Mouse (Mus musculus): ENCODE results near the gene Hbp1. TPM values are rescaled to one million over a fixed set of nuclear protein-coding genes. Genes with fewer than 3 reads are reported as not detected.
A peak's percentile ranks its signal among the peaks of the same experiment; 100 is the strongest.

The Hbp1 gene
- 111 and 112 TPM in 2 replicates for polyA plus RNA-seq (2014; fragmentation: Nextera tagmentation; extraction: Ambion mirVana)

DNA sequence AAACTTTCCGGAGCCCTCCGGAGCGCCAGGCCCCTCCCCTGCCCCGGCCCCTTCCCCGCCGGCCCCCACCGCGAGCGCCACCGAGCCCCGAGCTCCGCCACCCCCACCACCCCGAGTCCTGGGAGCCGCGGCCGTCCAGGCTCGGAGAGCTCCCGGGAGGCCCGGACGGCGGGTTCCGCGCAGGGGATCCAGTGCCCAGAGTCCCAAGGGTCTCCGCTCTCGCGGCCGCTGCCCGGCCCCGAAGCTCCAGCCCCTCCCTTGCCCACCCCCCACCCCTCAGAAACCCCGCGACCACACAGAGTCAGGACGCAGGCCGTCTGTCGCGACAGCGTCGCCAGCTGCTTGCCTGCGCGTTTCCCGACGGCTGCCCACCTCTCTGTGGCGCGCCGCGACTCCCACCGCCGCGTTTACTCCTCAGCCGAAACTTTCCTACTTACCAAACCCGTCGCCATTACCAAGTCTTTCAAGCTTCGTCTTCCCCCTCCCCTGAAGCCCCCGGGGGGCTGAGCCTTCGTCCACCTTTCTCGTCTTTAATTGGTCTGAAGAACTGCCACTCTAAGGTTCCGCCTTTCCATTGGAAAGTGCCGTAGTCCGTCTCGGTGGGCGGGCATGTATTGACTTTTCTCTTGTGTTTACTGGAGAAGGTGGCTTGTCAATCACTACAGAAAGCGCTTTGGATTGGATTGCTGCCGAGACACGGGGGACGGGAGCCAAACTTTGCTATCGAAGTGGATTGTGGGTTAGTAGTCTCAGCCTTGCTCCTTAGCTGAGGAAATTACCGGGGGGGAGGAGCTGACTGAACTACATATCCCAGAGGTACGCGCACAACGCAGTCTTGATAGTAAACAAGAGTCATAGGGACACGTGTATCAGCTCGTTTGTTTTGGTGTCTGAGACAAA is at the start of gene Hbp1:
Gene Hbp1, minus strand, starts transcription at position 777 of the 900 bp plus-strand sequence.
- Histone ChIP-seq H3K4me3 (ENCODE audit: low read depth, low read length) (peak within 1 kb of the TSS; percentile 80), H3K9me3 (ENCODE audit: control insufficient read depth, low read length) (no peaks in the 10 kb centered on the region), H3K36me3 (ENCODE audit: control insufficient read depth, insufficient read depth, low read length) (no peaks in the 10 kb centered on the region), H3K27me3 (replicated peaks; ENCODE audit: control insufficient read depth, insufficient read depth, low read length) (no peaks in the 10 kb centered on the region), H3K4me2 (ENCODE audit: low read length) (peak within 1 kb of the TSS; percentile 65), H3K4me1 (replicated peaks; ENCODE audit: control insufficient read depth, insufficient read depth, low read length) (no peaks in the 10 kb centered on the region; the same call in 1 of the 2 replicates), H3K27ac (ENCODE audit: low read depth) (peak within 1 kb of the TSS; percentile 99), H3K9ac (ENCODE audit: low read length) (peak within 1 kb of the TSS; percentile 96)
- peak; percentile 93 for DNase-seq (ENCODE audit: low spot score)
- peak; percentile 96 for ATAC-seq (replicated peaks; ENCODE audit: low FRiP score, low TSS enrichment, low read depth)
- under 1% methylated on average over 56 of the region's 71 CpGs for WGBS

DNA sequence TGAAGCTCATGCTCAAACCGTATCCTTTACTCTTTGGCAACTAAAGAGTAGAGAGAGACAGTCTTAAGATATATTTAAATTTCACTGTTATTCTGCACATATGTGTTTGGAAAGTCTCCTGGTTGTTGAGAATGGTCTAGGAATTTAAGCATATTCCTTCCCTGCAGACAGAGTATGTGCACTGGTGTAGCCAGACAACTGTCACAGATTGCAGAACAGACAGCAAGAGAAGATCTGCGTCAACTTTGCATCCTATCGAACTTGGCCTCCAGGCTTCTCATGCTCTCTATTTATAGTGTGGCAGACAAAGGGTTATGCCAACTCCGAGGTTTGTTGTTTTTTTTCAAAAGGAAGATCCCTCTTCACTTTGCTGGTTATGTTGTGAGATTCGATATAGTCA is 48.4 kb upstream of the Hbp1 start:
- 80% methylated on average over 5 of the region's 5 CpGs for WGBS
- DNase-seq (ENCODE audit: low spot score) (no peak), ATAC-seq (replicated peaks; ENCODE audit: low FRiP score, low TSS enrichment, low read depth) (no peak)
- H3K27ac ChIP-seq (ENCODE audit: low read depth): no peak overlapping the region
- no peaks in the 10 kb centered on the region for H3K9me3 ChIP-seq (ENCODE audit: control insufficient read depth, low read length)
- no peak overlapping the region for H3K9ac ChIP-seq (ENCODE audit: low read length)
- no peaks in the 10 kb centered on the region for H3K36me3 ChIP-seq (ENCODE audit: control insufficient read depth, insufficient read depth, low read length)
- no peaks in the 10 kb centered on the region for H3K4me1 ChIP-seq (replicated peaks; ENCODE audit: control insufficient read depth, insufficient read depth, low read length)
- no peak overlapping the region for H3K4me3 ChIP-seq (ENCODE audit: low read depth, low read length)
- no peak overlapping the region for H3K4me2 ChIP-seq (ENCODE audit: low read length)
- no peaks in the 10 kb centered on the region for H3K27me3 ChIP-seq (replicated peaks; ENCODE audit: control insufficient read depth, insufficient read depth, low read length)

DNA sequence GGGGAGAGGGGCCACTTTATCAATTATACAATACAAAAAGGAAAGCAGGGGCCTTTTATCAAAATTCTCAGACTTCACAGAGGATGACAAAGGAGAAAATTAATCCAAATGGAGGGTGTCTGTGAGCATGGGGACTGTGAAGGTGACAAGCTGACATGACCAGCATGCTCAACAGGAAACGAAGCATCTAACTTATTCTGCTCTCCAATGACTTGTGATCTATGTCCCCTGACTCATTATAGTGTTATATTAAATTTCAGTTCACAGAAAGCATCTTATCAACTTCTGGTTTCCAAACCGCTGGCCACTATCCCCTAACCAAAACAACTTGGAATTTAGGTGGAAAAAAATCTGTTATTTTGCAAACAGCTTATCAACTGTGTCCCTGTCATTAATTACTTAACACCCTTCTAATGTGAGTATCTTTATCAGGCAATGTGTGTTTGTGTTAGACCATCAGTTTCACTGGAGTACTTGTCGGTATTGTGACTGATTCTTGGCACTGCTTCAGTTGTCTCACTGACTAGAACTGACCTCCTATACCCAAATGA is 47.1 kb upstream of the Hbp1 start:
- ATAC-seq (replicated peaks; ENCODE audit: low FRiP score, low TSS enrichment, low read depth) (no peak), DNase-seq (ENCODE audit: low spot score) (no peak)
- Histone ChIP-seq H3K27me3 (replicated peaks; ENCODE audit: control insufficient read depth, insufficient read depth, low read length) (no peaks in the 10 kb centered on the region), H3K36me3 (ENCODE audit: control insufficient read depth, insufficient read depth, low read length) (no peaks in the 10 kb centered on the region), H3K9me3 (ENCODE audit: control insufficient read depth, low read length) (no peaks in the 10 kb centered on the region), H3K4me3 (ENCODE audit: low read depth, low read length) (no peak overlapping the region), H3K4me1 (replicated peaks; ENCODE audit: control insufficient read depth, insufficient read depth, low read length) (no peaks in the 10 kb centered on the region), H3K27ac (ENCODE audit: low read depth) (no peak overlapping the region), H3K9ac (ENCODE audit: low read length) (no peak overlapping the region), H3K4me2 (ENCODE audit: low read length) (no peak overlapping the region)
- 76% methylated on average over 3 of the region's 3 CpGs for WGBS

DNA sequence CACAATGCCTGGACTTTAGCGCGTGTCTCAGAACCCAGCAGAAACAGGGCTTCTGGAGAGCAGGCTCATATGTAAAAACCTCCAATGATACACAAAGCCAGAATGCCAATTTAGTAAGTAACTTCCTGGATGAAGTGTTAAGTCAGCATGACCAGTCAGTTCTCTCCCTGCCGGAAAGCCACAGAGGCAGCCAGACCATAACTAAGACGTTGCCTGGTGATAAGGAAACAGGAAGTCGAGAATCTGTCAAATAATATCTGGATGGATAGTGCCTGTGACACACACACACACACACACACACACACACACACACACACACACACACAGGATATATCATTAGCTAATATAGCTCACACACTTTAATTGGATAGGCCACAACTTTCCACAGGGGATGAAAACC is 46.5 kb upstream of the Hbp1 start:
- H3K27ac ChIP-seq (ENCODE audit: low read depth): no peak overlapping the region
- ATAC-seq (replicated peaks; ENCODE audit: low FRiP score, low TSS enrichment, low read depth) (no peak), DNase-seq (ENCODE audit: low spot score) (no peak)
- no peak overlapping the region for H3K9ac ChIP-seq (ENCODE audit: low read length)
- no peak overlapping the region for H3K4me2 ChIP-seq (ENCODE audit: low read length)
- 55% methylated on average over 5 of the region's 5 CpGs for WGBS
- no peak overlapping the region for H3K4me3 ChIP-seq (ENCODE audit: low read depth, low read length)
- H3K27me3 ChIP-seq (replicated peaks; ENCODE audit: control insufficient read depth, insufficient read depth, low read length): no peaks in the 10 kb centered on the region
- H3K36me3 ChIP-seq (ENCODE audit: control insufficient read depth, insufficient read depth, low read length): no peaks in the 10 kb centered on the region
- no peaks in the 10 kb centered on the region for H3K9me3 ChIP-seq (ENCODE audit: control insufficient read depth, low read length)
- no peaks in the 10 kb centered on the region for H3K4me1 ChIP-seq (replicated peaks; ENCODE audit: control insufficient read depth, insufficient read depth, low read length)

DNA sequence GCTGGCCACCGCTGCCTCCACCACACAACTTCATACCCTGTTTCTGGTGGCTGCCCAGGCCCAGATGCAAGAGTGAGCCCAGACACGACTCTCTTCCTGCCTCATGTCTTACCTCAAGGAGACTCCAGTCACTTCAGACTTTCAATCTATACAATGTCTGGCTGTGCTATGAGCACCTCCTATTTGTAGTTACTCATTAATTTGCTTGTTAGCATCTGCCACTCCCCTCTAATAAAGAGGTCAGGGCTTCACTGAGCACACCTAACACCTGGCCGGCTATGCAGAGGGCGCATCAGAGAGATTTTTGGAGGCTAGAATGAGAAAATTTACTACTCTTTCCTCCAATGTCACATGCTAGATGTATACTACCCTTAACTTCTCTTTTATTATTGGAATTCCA is 40.2 kb upstream of the Hbp1 start:
- no peak overlapping the region for H3K4me3 ChIP-seq (ENCODE audit: low read depth, low read length)
- DNase-seq (ENCODE audit: low spot score) (no peak), ATAC-seq (replicated peaks; ENCODE audit: low FRiP score, low TSS enrichment, low read depth) (no peak)
- H3K27ac ChIP-seq (ENCODE audit: low read depth): no peak overlapping the region
- no peaks in the 10 kb centered on the region for H3K4me1 ChIP-seq (replicated peaks; ENCODE audit: control insufficient read depth, insufficient read depth, low read length)
- H3K4me2 ChIP-seq (ENCODE audit: low read length): no peak overlapping the region
- H3K36me3 ChIP-seq (ENCODE audit: control insufficient read depth, insufficient read depth, low read length): no peaks in the 10 kb centered on the region
- WGBS: 74% methylated on average over 4 of the region's 4 CpGs
- no peak overlapping the region for H3K9ac ChIP-seq (ENCODE audit: low read length)
- no peaks in the 10 kb centered on the region for H3K9me3 ChIP-seq (ENCODE audit: control insufficient read depth, low read length)
- no peaks in the 10 kb centered on the region for H3K27me3 ChIP-seq (replicated peaks; ENCODE audit: control insufficient read depth, insufficient read depth, low read length)

DNA sequence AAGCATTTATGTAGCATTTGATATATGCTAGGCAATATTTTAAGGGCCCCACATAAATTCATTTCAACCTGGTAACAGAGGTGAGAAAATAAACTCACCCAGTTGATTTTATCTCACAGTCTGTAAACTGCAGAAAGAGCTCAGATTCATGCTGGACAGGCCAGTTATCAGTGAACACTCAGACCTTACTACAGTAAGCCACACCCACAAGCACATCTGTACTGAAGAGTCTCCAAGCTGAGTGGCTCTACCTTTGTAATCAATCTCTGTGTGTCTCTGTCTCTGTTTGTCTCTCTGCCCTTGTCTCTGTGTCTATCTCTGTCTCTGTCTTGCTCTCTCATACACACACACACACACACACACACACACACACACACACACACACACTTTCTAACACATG is 39.4 kb upstream of the Hbp1 start:
- Histone ChIP-seq H3K9me3 (ENCODE audit: control insufficient read depth, low read length) (no peaks in the 10 kb centered on the region), H3K4me3 (ENCODE audit: low read depth, low read length) (no peak overlapping the region), H3K27ac (ENCODE audit: low read depth) (no peak overlapping the region), H3K27me3 (replicated peaks; ENCODE audit: control insufficient read depth, insufficient read depth, low read length) (no peaks in the 10 kb centered on the region), H3K4me2 (ENCODE audit: low read length) (no peak overlapping the region), H3K9ac (ENCODE audit: low read length) (no peak overlapping the region), H3K36me3 (ENCODE audit: control insufficient read depth, insufficient read depth, low read length) (no peaks in the 10 kb centered on the region), H3K4me1 (replicated peaks; ENCODE audit: control insufficient read depth, insufficient read depth, low read length) (no peaks in the 10 kb centered on the region)
- DNase-seq (ENCODE audit: low spot score): no peak
- ATAC-seq (replicated peaks; ENCODE audit: low FRiP score, low TSS enrichment, low read depth): no peak

DNA sequence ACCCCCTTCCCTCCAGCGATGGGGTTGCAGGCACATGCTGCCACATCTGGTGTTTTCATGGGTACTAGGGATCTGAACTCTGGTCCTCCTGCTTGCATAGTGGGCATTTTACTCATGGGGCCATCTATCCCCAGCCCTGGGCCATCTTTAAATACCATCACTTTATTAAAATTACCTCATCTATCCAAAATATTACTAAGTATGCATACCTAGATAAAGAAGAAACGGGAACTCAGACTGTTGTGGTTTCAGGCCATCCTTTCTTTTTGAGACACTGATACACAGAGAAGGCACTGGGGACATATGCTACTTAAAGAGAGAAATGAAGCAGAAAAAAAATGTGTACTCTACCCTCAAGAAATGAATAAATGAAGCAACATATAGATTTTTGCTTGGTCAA is 36.1 kb upstream of the Hbp1 start:
- Histone ChIP-seq H3K27me3 (replicated peaks; ENCODE audit: control insufficient read depth, insufficient read depth, low read length) (no peaks in the 10 kb centered on the region), H3K4me3 (ENCODE audit: low read depth, low read length) (no peak overlapping the region), H3K36me3 (ENCODE audit: control insufficient read depth, insufficient read depth, low read length) (no peaks in the 10 kb centered on the region), H3K27ac (ENCODE audit: low read depth) (no peak overlapping the region), H3K9ac (ENCODE audit: low read length) (no peak overlapping the region), H3K9me3 (ENCODE audit: control insufficient read depth, low read length) (no peaks in the 10 kb centered on the region), H3K4me2 (ENCODE audit: low read length) (no peak overlapping the region), H3K4me1 (replicated peaks; ENCODE audit: control insufficient read depth, insufficient read depth, low read length) (no peaks in the 10 kb centered on the region)
- DNase-seq (ENCODE audit: low spot score) (no peak), ATAC-seq (replicated peaks; ENCODE audit: low FRiP score, low TSS enrichment, low read depth) (no peak)
- WGBS: 85% methylated on average over 2 of the region's 2 CpGs

DNA sequence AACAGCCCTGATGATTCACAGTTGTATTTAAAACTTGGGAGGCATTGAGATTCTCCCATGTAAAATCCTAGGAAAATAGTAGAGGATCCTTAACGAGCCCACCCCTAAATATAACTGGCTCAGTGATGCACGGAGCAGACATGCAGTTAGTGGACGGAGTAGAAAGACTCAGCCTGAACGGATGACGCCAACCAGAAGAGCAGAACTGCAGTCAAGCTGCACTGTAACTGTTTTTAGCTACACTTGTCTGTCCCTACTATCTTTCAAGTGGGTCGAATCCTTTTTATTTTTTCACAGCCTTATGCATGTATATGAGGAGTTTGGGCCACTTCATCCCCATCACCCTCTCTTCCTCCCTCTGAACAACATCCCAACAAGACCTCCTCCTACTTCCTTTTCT is 35.4 kb upstream of the Hbp1 start:
- DNase-seq (ENCODE audit: low spot score): no peak
- Histone ChIP-seq H3K9me3 (ENCODE audit: control insufficient read depth, low read length) (no peaks in the 10 kb centered on the region), H3K9ac (ENCODE audit: low read length) (no peak overlapping the region), H3K4me3 (ENCODE audit: low read depth, low read length) (no peak overlapping the region), H3K4me2 (ENCODE audit: low read length) (no peak overlapping the region), H3K27me3 (replicated peaks; ENCODE audit: control insufficient read depth, insufficient read depth, low read length) (no peaks in the 10 kb centered on the region), H3K36me3 (ENCODE audit: control insufficient read depth, insufficient read depth, low read length) (no peaks in the 10 kb centered on the region), H3K4me1 (replicated peaks; ENCODE audit: control insufficient read depth, insufficient read depth, low read length) (no peaks in the 10 kb centered on the region), H3K27ac (ENCODE audit: low read depth) (no peak overlapping the region)
- WGBS: 92% methylated on average over 6 of the region's 6 CpGs
- no peak for ATAC-seq (replicated peaks; ENCODE audit: low FRiP score, low TSS enrichment, low read depth)

DNA sequence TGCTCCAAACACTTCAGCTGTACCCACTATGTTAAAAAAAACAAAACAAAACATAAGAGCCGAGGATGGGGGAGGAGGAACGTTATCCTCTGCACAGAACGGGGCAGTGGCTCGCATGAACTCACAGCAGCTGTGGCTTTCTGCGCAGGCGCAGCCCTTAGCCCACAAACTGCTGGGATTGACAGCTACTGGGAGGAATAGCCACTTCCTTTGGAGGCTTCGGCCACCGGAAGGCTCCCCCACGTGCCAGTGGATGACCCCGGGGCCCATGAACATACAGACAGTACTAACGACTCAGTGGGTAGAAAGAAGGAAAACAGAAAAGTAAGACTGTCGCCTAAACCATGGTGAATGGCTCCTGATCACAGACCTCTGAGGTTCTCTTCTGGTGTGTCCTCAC is 34.3 kb upstream of the Hbp1 start:
- no peak overlapping the region for H3K4me3 ChIP-seq (ENCODE audit: low read depth, low read length)
- no peak overlapping the region for H3K27ac ChIP-seq (ENCODE audit: low read depth)
- no peaks in the 10 kb centered on the region for H3K36me3 ChIP-seq (ENCODE audit: control insufficient read depth, insufficient read depth, low read length)
- no peaks in the 10 kb centered on the region for H3K4me1 ChIP-seq (replicated peaks; ENCODE audit: control insufficient read depth, insufficient read depth, low read length)
- ATAC-seq (replicated peaks; ENCODE audit: low FRiP score, low TSS enrichment, low read depth): no peak
- no peak for DNase-seq (ENCODE audit: low spot score)
- H3K9ac ChIP-seq (ENCODE audit: low read length): no peak overlapping the region
- no peak overlapping the region for H3K4me2 ChIP-seq (ENCODE audit: low read length)
- H3K27me3 ChIP-seq (replicated peaks; ENCODE audit: control insufficient read depth, insufficient read depth, low read length): no peaks in the 10 kb centered on the region
- 62% methylated on average over 12 of the region's 12 CpGs for WGBS
- no peaks in the 10 kb centered on the region for H3K9me3 ChIP-seq (ENCODE audit: control insufficient read depth, low read length)
